Mouse (Mus musculus): ENCODE results near the gene Pold4. TPM values are rescaled to one million over a fixed set of nuclear protein-coding genes. Genes with fewer than 3 reads are reported as not detected.

The Pold4 gene
- polyA plus RNA-seq, 1 experiment from 2014 or later: 20.4 TPM

DNA sequence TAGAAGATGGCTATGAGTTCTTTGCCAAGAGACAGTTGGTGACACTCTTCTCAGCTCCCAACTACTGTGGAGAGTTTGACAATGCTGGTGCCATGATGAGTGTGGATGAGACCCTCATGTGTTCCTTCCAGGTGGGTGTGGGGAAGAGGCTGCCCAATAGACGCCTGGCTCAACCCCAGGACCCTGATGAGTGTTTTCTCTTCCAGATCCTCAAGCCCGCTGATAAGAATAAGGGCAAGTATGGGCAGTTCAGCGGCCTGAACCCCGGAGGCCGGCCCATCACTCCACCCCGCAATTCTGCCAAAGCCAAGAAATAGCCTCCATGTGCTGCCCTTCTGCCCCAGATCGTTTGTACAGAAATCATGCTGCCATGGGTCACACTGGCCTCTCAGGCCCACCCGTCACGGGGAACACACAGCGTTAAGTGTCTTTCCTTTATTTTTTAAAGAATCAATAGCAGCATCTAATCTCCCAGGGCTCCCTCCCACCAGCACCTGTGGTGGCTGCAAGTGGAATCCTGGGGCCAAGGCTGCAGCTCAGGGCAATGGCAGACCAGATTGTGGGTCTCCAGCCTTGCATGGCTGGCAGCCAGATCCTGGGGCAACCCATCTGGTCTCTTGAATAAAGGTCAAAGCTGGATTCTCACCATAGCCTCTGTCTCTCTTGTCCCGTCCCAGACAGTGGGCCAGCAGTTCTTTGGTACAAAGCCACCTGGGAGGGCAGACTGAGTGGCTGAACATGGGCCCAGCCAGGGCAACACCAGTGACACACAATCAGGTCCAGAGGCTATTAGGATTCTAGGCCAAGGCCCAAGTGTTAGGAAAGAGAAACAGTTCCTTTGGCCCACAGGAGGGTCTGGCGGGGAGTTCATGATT, 36.7 kb upstream of the Pold4 start:
- Histone ChIP-seq H3K9me3 (no peaks in the 10 kb centered on the region), H3K4me3 (no peak overlapping the region), H3K9ac (no peak overlapping the region), H3K36me3 (replicated peaks) (peaks cover 28% of the 10 kb centered on the region), H3K4me2 (no peak overlapping the region), H3K4me1 (peaks cover 24% of the 10 kb centered on the region), H3K27ac (no peak overlapping the region), H3K27me3 (replicated peaks) (no peaks in the 10 kb centered on the region)
- 83% methylated on average over 12 of the region's 12 CpGs for WGBS
- ATAC-seq (replicated peaks): no peak

GRCm38 (mm10) chr19:4196048-4196447, 35.7 kb upstream of the Pold4 start:
- peak overlapping the region; percentile 23; the same call in 1 of the 2 replicates for H3K27ac ChIP-seq
- H3K27me3 ChIP-seq (replicated peaks): no peaks in the 10 kb centered on the region
- H3K4me3 ChIP-seq: no peak overlapping the region
- WGBS: 70% methylated on average over 2 of the region's 2 CpGs
- no peak for ATAC-seq (replicated peaks)
- no peak overlapping the region for H3K4me2 ChIP-seq
- no peaks in the 10 kb centered on the region for H3K9me3 ChIP-seq
- no peak overlapping the region for H3K9ac ChIP-seq
- H3K36me3 ChIP-seq (replicated peaks): peaks cover 28% of the 10 kb centered on the region
- peaks cover 35% of the 10 kb centered on the region for H3K4me1 ChIP-seq

- H3K4me1 ChIP-seq: peaks cover 37% of the 10 kb centered on the region
- H3K27ac ChIP-seq: no peak overlapping the region
- H3K4me2 ChIP-seq: no peak overlapping the region
- ATAC-seq (replicated peaks): no peak
- H3K27me3 ChIP-seq (replicated peaks): no peaks in the 10 kb centered on the region
- H3K9me3 ChIP-seq: no peaks in the 10 kb centered on the region
- H3K36me3 ChIP-seq (replicated peaks): peaks cover 28% of the 10 kb centered on the region
- no peak overlapping the region for H3K4me3 ChIP-seq
- WGBS: 62% methylated on average over 5 of the region's 5 CpGs
- no peak overlapping the region for H3K9ac ChIP-seq
Observed at GRCm38 (mm10) chr19:4196548-4196947, 35.2 kb upstream of the Pold4 start.

- no peak overlapping the region for H3K4me3 ChIP-seq
- WGBS: 74% methylated on average over 3 of the region's 3 CpGs
- peaks cover 28% of the 10 kb centered on the region for H3K36me3 ChIP-seq (replicated peaks)
- no peak for ATAC-seq (replicated peaks)
- H3K4me1 ChIP-seq: peaks cover 42% of the 10 kb centered on the region
- H3K27ac ChIP-seq: no peak overlapping the region
- H3K27me3 ChIP-seq (replicated peaks): no peaks in the 10 kb centered on the region
- H3K9ac ChIP-seq: no peak overlapping the region
- no peak overlapping the region for H3K4me2 ChIP-seq
- no peaks in the 10 kb centered on the region for H3K9me3 ChIP-seq
Observed at GRCm38 (mm10) chr19:4197180-4197579, 34.5 kb upstream of the Pold4 start.

GRCm38 (mm10) chr19:4201291-4201909, 30.3 kb upstream of the Pold4 start, which contains the start of gene Rad9a:
Rad9a (minus strand) TSS chr19:4201662.
- Histone ChIP-seq H3K27ac (peak within 1 kb of the TSS; percentile 55), H3K4me3 (peak within 1 kb of the TSS; percentile 55), H3K4me1 (peaks cover 21% of the 10 kb centered on the region), H3K36me3 (replicated peaks) (peaks cover 5% of the 10 kb centered on the region; the same call in 1 of the 2 replicates), H3K9me3 (no peaks in the 10 kb centered on the region), H3K27me3 (replicated peaks) (no peaks in the 10 kb centered on the region; the same call in 1 of the 2 replicates), H3K9ac (peak within 1 kb of the TSS; percentile 73), H3K4me2 (peak within 1 kb of the TSS; percentile 97)
- WGBS: under 1% methylated on average over 34 of the region's 34 CpGs
- ATAC-seq (replicated peaks): peak; percentile 85

GRCm38 (mm10) chr19:4202149-4202548, 29.6 kb upstream of the Pold4 start:
- H3K4me1 ChIP-seq: peaks cover 21% of the 10 kb centered on the region
- H3K9me3 ChIP-seq: no peaks in the 10 kb centered on the region
- no peaks in the 10 kb centered on the region; the same call in 1 of the 2 replicates for H3K27me3 ChIP-seq (replicated peaks)
- no peaks in the 10 kb centered on the region for H3K36me3 ChIP-seq (replicated peaks)
- WGBS: 36% methylated on average over 7 of the region's 7 CpGs
- H3K4me2 ChIP-seq: peak overlapping the region; percentile 97
- H3K27ac ChIP-seq: peak overlapping the region; percentile 55; the same call in 1 of the 2 replicates
- peak overlapping the region; percentile 73 for H3K9ac ChIP-seq
- ATAC-seq (replicated peaks): peak; percentile 37
- H3K4me3 ChIP-seq: peak overlapping the region; percentile 55

DNA sequence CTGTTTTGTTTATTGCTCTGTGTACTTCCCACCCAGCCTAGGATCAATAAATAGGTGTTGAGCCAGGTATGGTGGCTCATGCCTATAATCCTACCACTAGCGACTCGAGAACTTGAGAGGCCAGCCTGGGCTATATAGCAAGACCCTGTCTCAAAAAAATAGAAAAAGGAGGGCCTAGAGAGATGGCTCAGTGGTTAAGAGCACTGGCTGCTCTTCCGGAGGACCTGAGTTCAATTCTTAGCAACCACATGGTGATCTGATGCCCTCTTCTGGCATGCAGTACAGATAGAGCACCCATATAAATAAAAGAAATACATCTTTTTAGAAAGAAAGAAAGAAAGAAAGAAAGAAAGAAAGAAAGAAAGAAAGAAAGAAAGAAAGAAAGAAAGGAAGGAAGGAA, 28.6 kb upstream of the Pold4 start:
- no peak for ATAC-seq (replicated peaks)
- H3K4me1 ChIP-seq: peaks cover 21% of the 10 kb centered on the region
- no peak overlapping the region for H3K27ac ChIP-seq
- 66% methylated on average over 3 of the region's 3 CpGs for WGBS
- no peak overlapping the region for H3K4me2 ChIP-seq
- H3K27me3 ChIP-seq (replicated peaks): no peaks in the 10 kb centered on the region; the same call in 1 of the 2 replicates
- no peaks in the 10 kb centered on the region for H3K9me3 ChIP-seq
- H3K9ac ChIP-seq: no peak overlapping the region
- no peak overlapping the region for H3K4me3 ChIP-seq
- no peaks in the 10 kb centered on the region for H3K36me3 ChIP-seq (replicated peaks)

DNA sequence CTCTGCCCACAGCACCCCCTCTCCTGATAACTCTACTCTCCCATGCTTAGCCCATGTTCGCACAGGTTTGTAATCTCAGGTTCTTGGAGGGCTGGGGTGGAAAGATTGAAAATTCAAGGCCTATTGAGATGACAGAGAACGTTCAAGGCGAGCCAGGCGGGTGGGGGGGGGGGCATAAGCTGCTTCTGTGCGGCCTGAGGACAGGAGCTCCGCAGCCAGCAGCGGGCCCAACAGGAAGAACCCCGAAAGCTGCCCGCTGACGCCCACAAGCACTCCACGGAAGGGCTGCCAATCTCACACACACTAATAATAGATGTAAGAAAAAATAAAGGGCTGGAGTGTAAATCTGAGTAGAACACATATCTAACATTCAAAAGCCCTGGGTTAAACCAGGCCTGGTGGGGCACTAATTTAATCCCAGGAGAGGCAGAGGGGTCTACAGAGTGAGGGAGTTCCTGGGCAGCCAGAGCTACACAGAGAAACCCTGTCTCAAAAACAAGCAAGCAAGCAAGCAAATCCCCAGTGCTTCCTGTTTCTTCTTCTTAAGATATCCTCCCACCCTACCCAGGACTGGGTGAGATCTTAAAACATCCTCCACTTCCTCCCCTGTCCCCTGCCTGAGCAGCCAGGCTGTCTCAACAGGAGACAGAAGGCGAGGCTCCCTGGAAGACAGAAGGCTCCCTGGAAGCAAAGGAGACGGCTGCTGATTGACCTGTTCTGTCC, 27.9 kb upstream of the Pold4 start:
- peaks cover 21% of the 10 kb centered on the region for H3K4me1 ChIP-seq
- WGBS: 71% methylated on average over 13 of the region's 13 CpGs
- no peak overlapping the region for H3K4me3 ChIP-seq
- no peaks in the 10 kb centered on the region for H3K36me3 ChIP-seq (replicated peaks)
- H3K9me3 ChIP-seq: no peaks in the 10 kb centered on the region
- no peak overlapping the region for H3K27ac ChIP-seq
- H3K4me2 ChIP-seq: no peak overlapping the region
- no peaks in the 10 kb centered on the region; the same call in 1 of the 2 replicates for H3K27me3 ChIP-seq (replicated peaks)
- ATAC-seq (replicated peaks): no peak
- no peak overlapping the region for H3K9ac ChIP-seq

DNA sequence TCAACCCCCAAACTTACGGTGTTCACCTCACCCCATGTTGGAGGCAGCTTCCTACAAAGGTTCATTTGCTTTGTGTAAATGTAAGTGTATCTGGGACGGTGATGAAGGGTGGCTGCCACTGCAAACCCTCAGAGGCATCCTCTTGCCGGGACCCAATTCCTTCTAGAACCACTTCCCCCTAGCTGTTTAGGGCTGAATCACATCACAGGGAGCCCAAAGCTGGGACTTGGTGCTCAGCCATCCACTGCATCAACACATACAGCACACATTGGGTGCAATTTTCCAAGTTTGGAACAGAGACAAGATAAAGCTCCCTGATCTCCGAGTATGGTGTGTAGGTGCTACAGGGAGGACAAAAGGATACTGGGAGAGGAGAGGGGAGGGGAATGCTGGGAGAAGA, 26.8 kb upstream of the Pold4 start:
- WGBS: 61% methylated on average over 4 of the region's 4 CpGs
- H3K4me3 ChIP-seq: no peak overlapping the region
- H3K4me2 ChIP-seq: no peak overlapping the region
- H3K36me3 ChIP-seq (replicated peaks): no peaks in the 10 kb centered on the region
- peaks cover 21% of the 10 kb centered on the region for H3K4me1 ChIP-seq
- no peaks in the 10 kb centered on the region for H3K9me3 ChIP-seq
- no peak overlapping the region for H3K9ac ChIP-seq
- H3K27me3 ChIP-seq (replicated peaks): no peaks in the 10 kb centered on the region; the same call in 1 of the 2 replicates
- no peak overlapping the region for H3K27ac ChIP-seq
- ATAC-seq (replicated peaks): no peak

- peaks cover 10% of the 10 kb centered on the region for H3K27me3 ChIP-seq (replicated peaks)
- H3K4me1 ChIP-seq: peaks cover 5% of the 10 kb centered on the region
- no peaks in the 10 kb centered on the region for H3K9me3 ChIP-seq
- ATAC-seq (replicated peaks): no peak
- H3K4me3 ChIP-seq: no peak overlapping the region
- 0% methylated on average over 2 of the region's 2 CpGs for WGBS
- no peaks in the 10 kb centered on the region for H3K36me3 ChIP-seq (replicated peaks)
- H3K4me2 ChIP-seq: no peak overlapping the region
- no peak overlapping the region for H3K27ac ChIP-seq
- H3K9ac ChIP-seq: no peak overlapping the region
Observed at GRCm38 (mm10) chr19:4206971-4207370, 24.7 kb upstream of the Pold4 start.

DNA sequence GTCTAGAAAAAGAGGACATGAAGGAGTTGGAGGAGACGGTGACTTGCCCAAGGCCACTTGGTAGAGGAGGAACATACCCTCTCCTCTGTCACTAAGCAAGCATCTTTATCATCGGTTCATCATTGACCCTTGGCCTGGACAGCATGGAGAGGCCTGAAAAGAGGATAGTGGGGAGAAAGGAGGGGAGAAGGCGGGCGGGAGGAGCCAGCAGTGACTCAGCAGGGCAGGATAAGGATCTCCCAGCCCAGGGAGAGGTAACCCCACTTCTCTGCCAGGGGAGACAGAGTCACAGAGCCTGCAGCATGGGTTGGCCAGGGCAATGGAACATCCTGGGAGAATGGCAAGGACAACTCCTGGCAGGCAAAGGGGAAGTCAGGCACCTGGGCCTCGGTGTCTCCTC, 23.1 kb upstream of the Pold4 start:
- Histone ChIP-seq H3K9me3 (no peaks in the 10 kb centered on the region), H3K9ac (no peak overlapping the region), H3K4me2 (no peak overlapping the region), H3K4me3 (no peak overlapping the region), H3K27ac (no peak overlapping the region), H3K36me3 (replicated peaks) (no peaks in the 10 kb centered on the region), H3K27me3 (replicated peaks) (peaks cover 24% of the 10 kb centered on the region), H3K4me1 (peaks cover 1% of the 10 kb centered on the region)
- ATAC-seq (replicated peaks): no peak
- 67% methylated on average over 5 of the region's 5 CpGs for WGBS
